In the genomic region with DNA sequence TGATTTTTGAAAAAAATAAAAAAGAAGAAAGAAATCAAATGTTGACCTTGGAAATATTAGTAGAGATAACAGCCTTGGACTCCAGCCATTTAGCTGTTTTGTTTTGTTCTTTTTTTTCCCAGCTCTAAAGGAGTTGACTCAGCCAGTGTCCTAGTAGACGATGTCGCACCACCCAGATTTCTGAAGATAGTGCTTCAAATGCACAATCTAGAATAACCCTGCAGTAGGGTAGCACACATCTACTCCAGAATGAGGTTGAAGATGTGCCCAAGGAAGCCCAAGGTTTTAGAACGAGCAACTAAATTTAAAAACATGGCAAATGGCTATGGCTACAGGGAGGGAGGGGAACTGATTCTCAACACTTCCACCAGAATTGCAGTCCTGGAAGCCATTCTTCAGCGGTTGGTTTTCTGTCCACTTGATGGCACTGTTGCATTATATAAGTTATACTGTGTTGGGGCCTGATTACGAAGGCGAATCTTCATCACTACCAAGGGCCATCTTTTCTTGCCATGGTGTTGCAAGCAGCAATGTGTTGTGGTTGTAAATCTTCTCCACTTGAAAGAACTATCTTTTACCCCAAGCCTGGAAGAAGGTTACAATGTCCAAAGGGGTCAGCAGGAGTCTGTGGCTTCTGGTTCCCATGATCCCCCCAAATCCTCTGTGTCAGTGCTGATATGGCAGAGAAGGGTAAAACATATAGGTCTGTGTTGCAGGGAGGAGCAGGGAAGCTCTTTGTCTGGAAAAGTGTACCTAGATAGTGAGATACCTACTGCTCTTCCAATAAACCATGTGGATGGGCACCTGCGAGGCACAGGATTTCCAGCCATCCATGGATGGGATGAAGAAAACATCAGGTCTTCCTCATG, we compare ENCODE assay signal across 8 mouse cellular contexts.
DNase-seq lines count a peak whose midpoint lies in the region.

No protein-coding gene starts in this region.

- intact Hi-C loops in heart, postnatal 36 days (cut with DNase I), result loop anchor here (1.0 to 10.0 kb wide), 3 partner anchors 227 to 1054 kb away; no protein-coding TSS in a partner anchor

- 49% methylated on average over 7 of the region's 7 CpGs for WGBS in large intestine, adult 2 months

- peak; percentile 9 for DNase-seq in urinary bladder, postnatal 25 days (ENCODE audit: low spot score)
- no peak for DNase-seq in urinary bladder, postnatal 10 days (ENCODE audit: low spot score)
- DNase-seq in embryo, embryonic 11 days, result peak; percentile 73
- peak; percentile 31 to 46 for DNase-seq in heart, postnatal 36 days
- DNase-seq in large intestine, adult 2 months (ENCODE audit: low read depth, low spot score), result peak; percentile 14
- DNase-seq in lung, postnatal 25 days (ENCODE audit: low spot score), result peak; percentile 21
- DNase-seq in right cerebral cortex, postnatal 25 days, result peak; percentile 52
- DNase-seq in spleen, postnatal 10 days (ENCODE audit: low spot score in 2 of 2), result no peak

Comparison
In these comparisons a context has a peak if more than half of its experiments do, and no peak if none do; other contexts are left out.
1. DNase-seq: peak in urinary bladder, postnatal 25 days (single experiment), embryo, embryonic 11 days (single experiment), heart, postnatal 36 days (2 of 2), large intestine, adult 2 months (single experiment), lung, postnatal 25 days (single experiment) and right cerebral cortex, postnatal 25 days (single experiment); none in urinary bladder, postnatal 10 days (single experiment) and spleen, postnatal 10 days (0 of 2).